Mouse (Mus musculus) kidney, postnatal 0 days (tissue): Measurements from ENCODE around the gene Ikzf3. TPM values are rescaled to one million over a fixed set of nuclear protein-coding genes. Genes with fewer than 3 reads are reported as not detected.

Source experiments
- ATAC-seq: fragments of 200-750 bp; cut with Nextera tagmentation; replicated peaks from 2 replicates; pipeline ENCODE4 v1.8.0; 2017; ENCODE audit warnings: low read depth, moderate number of reproducible peaks, moderate TSS enrichment, moderate library complexity; ENCODE audit not compliant: low FRiP score
- DNase-seq: peaks from one replicate; pipeline ENCODE4 v3.0.0-alpha.2; 2016; ENCODE audit warnings: low spot score
- H3K27ac ChIP-seq: fragments of 300-500 bp; sonication (generic); 2 replicates; pipeline ENCODE4 v1.5.1; 2014; ENCODE audit warnings: mild to moderate bottlenecking
- H3K27me3 ChIP-seq: fragments of 300-500 bp; sonication (generic); 2 replicates; pipeline ENCODE4 v1.6.1; 2014; ENCODE audit warnings: low read length, mixed read lengths; ENCODE audit not compliant: insufficient read depth
- H3K36me3 ChIP-seq: fragments of 300-500 bp; sonication (generic); 2 replicates; pipeline ENCODE4 v1.6.1; 2014; ENCODE audit warnings: low read length, mixed read lengths; ENCODE audit not compliant: insufficient read depth
- H3K4me1 ChIP-seq: fragments of 300-500 bp; sonication (generic); replicated peaks from 2 replicates; pipeline ENCODE4 v1.6.1; 2014; ENCODE audit warnings: antibody characterized with exemption, low read length, mixed read lengths; ENCODE audit not compliant: insufficient read depth
- H3K4me2 ChIP-seq: fragments of 300-500 bp; sonication (generic); 2 replicates; pipeline ENCODE4 v1.6.1; 2014; ENCODE audit warnings: mild to moderate bottlenecking, low read length, moderate library complexity, mixed read lengths
- H3K4me3 ChIP-seq: fragments of 300-500 bp; sonication (generic); replicated peaks from 2 replicates; pipeline ENCODE4 v1.5.1; 2014; ENCODE audit warnings: low read depth, low read length
- H3K9ac ChIP-seq: fragments of 300-500 bp; sonication (generic); 2 replicates; pipeline ENCODE4 v1.6.1; 2014; ENCODE audit warnings: low read depth, low read length
- H3K9me3 ChIP-seq: fragments of 300-500 bp; sonication (generic); replicated peaks from 2 replicates; pipeline ENCODE4 v1.6.1; 2016; ENCODE audit warnings: low read length, inconsistent platforms, mixed read lengths
- CTCF ChIP-seq: IDR thresholded peaks from 2 replicates; pipeline ENCODE4 v1.5.1; 2016; ENCODE audit warnings: antibody characterized with exemption, low read depth, mild to moderate bottlenecking, moderate library complexity
- WGBS: fragments of 180-500 bp; shearing (Covaris S2); extraction: QIAGEN DNeasy Blood & Tissue Kit; methylation state at CpG from one replicate; pipeline ENCODE4 v1.1.7; 2014; 5-methylcytosine and 5-hydroxymethylcytosine counted together
- polyA plus RNA-seq: library from polyadenylated mRNA; unstranded; fragments of >200 nt; fragmentation: Nextera tagmentation; extraction: Ambion mirVana; gene quantifications from 2 replicates; pipeline ENCODE4 v1.2.1, GENCODE M21; 2015

Gene Ikzf3
- polyA plus RNA-seq, 1 experiment from 2014 or later: 0.29 TPM

DNA sequence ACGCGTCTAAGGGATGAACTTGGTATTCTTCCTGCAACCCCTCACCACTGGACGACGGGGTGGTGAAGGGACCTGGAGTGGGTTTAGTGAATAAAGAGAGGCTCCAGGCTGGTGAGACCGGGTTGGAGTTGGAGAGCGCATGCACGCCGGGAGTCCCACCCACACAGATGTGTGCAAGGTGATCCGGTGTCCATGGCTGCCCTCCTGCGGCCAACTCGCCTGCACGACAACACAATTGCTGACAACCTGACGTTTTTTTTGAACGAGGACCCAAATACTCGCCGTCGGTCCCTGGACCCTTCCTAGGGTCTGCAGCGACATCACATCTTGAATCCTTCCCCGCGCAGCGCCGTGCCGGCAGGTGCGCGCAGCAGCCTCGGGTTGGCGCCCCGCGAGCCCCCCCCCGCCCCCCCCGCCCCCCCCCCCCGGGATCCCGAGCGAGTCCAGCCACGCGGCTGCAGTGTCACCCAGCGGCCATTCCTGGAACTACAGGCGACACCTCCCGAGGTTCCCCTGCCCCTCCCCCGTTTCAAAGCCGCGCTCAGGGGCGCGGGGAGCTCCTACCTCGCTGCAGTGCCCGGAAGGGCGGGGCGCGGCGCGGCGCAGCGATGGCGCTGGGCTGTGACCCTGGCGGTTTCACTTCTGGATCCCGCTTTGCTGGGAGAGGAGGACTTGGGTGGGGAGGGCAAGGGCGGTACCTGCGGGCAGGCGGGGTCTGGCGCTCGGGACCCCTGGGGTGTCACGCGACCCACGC is 88.3 kb downstream of the Ikzf3 start:
- Histone ChIP-seq H3K4me2 (peak overlapping the region; percentile 82), H3K9ac (peak overlapping the region; percentile 50; the same call in 1 of the 2 replicates), H3K4me1 (no peaks in the 10 kb centered on the region), H3K27ac (0 out of 2 replicates have a peak overlapping the region, but pooled peaks have one; percentile 36), H3K27me3 (no peaks in the 10 kb centered on the region; the same call in 1 of the 2 replicates), H3K36me3 (peaks cover 6% of the 10 kb centered on the region; the same call in 1 of the 2 replicates), H3K4me3 (peak overlapping the region; percentile 52), H3K9me3 (no peaks in the 10 kb centered on the region)
- DNase-seq (peak; percentile 86), ATAC-seq (peak; percentile 77)
- peak; percentile 66 for TF ChIP-seq CTCF
- whole genome bisulfite sequencing: under 1% methylated on average over 48 of the region's 64 CpGs

DNA sequence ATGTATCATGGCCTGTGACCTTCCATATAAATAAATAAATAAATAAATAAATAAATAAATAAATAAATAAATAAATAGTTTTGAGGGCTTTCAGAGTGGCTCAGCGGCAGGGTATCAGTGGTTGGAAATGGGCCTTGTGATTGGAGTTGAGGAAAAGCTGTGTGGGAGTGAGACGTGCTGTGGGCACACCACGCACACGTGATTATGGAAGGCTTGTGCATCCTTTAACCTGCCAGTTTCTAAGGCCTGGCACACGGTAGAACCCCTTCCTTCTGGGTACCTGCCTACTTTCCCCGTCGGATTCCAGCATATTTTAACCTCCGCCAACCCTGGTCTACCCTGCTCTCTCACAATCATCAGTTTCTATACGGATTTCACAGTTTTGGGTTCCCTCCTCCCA is 88.9 kb downstream of the Ikzf3 start:
- Histone ChIP-seq H3K27ac (0 out of 2 replicates have a peak overlapping the region, but pooled peaks have one; percentile 36), H3K4me3 (peak overlapping the region; percentile 52), H3K4me1 (no peaks in the 10 kb centered on the region), H3K9me3 (no peaks in the 10 kb centered on the region), H3K9ac (0 out of 2 replicates have a peak overlapping the region, but pooled peaks have one; percentile 50), H3K4me2 (peak overlapping the region; percentile 82), H3K27me3 (no peaks in the 10 kb centered on the region; the same call in 1 of the 2 replicates), H3K36me3 (peaks cover 6% of the 10 kb centered on the region; the same call in 1 of the 2 replicates)
- ATAC-seq (no peak; the same call in none of the 2 replicates), DNase-seq (no peak)
- WGBS: 22% methylated on average over 9 of the region's 9 CpGs
- TF ChIP-seq CTCF: no peak

DNA sequence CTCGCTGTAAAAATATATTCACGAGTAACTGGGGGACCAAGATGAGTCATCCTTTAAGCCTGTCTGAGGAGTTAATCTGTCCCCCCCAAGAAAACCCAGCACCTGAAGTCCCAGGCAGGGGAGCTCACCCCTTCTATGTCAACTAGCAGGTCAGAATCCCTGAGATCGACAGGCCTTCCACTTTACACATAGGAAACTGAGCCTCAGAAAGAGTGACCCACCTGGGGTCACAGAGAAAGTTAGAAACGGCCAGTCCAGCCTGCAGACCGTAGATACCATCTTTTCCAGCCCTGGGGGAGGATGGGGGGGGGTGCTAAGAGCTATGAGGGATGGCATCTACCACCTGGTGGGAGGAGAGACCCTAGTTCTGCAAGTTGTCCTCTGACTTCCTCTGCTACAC is 89.3 kb downstream of the Ikzf3 start:
- H3K9ac ChIP-seq: no peak overlapping the region
- no peak overlapping the region for H3K27ac ChIP-seq
- no peak overlapping the region for H3K4me2 ChIP-seq
- no peak for TF ChIP-seq CTCF
- no peak for DNase-seq
- H3K4me3 ChIP-seq: no peak overlapping the region
- peaks cover 6% of the 10 kb centered on the region; the same call in 1 of the 2 replicates for H3K36me3 ChIP-seq
- ATAC-seq: peak; percentile 6; the same call in 1 of the 2 replicates
- 59% methylated on average over 5 of the region's 5 CpGs for WGBS
- H3K9me3 ChIP-seq: no peaks in the 10 kb centered on the region
- no peaks in the 10 kb centered on the region; the same call in 1 of the 2 replicates for H3K27me3 ChIP-seq
- no peaks in the 10 kb centered on the region for H3K4me1 ChIP-seq

DNA sequence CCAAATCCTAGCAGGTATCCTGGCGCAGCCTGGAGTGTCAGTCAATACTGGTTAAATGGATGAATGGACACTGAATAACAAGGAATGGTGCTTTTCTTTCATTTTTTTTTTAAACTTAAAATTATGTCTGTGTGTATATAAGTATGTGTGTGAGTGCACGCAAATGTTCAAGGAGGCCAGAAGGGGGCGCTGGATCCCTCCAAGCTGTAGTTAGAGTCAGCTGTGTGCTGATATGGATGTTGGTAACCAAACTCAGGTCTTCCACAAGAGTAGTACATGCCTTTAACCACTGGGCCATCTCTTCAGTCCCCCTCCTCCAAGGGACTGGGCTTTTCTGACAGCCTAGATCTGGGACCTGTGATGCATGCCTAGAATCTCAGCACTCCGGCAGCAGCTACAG is 90.3 kb downstream of the Ikzf3 start:
- no peak overlapping the region for H3K9ac ChIP-seq
- H3K9me3 ChIP-seq: no peaks in the 10 kb centered on the region
- no peak overlapping the region for H3K4me2 ChIP-seq
- H3K27me3 ChIP-seq: no peaks in the 10 kb centered on the region; the same call in 1 of the 2 replicates
- WGBS: 87% methylated on average over 4 of the region's 4 CpGs
- TF ChIP-seq CTCF: peak; percentile 53
- H3K4me3 ChIP-seq: no peak overlapping the region
- ATAC-seq (no peak), DNase-seq (no peak)
- H3K36me3 ChIP-seq: peaks cover 12% of the 10 kb centered on the region; the same call in 1 of the 2 replicates
- H3K27ac ChIP-seq: no peak overlapping the region
- H3K4me1 ChIP-seq: no peaks in the 10 kb centered on the region

DNA sequence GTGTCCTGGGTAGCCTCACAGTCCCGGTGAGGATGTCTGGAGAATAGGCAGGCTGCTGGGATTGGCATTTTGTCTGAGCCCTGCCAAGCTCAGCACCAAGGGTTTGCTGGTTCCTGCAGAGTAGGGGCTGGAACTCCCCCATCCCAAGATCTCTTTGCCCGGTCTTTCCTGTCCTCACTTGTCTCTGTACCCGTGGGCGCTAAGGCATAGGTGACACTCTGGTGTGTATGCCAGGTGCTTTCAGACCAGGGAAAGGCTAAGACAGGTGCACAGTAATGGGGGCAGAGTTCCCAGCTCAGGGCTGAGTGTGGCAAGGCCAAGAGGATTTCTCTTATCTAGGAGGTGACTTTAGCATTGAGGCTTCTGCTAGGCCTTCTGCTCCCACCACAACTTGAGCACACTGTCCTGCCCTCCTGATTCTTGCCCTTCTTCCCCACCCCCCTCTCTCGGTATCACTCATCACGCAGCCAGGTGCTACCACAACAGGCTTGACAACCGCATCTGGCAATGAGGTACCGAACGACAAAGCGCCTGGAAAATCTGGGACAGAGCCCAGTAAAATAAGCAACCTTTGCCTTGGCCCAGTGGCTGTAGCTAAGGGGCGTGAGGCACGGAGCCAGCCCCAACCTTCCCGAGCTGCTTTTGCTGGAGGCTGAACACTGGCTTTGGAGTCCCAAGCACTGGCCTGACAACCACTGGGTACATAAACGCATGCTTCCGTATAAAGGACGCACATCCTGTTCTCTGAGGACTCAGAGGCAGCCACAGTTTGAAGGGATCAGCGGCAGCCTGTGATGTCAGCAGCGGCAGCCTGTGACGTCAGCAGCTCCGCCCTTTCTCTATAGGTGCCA is 95.7 kb downstream of the Ikzf3 start:
- H3K4me3 ChIP-seq: no peak overlapping the region; the same call in 1 of the 2 replicates
- H3K4me2 ChIP-seq: peak overlapping the region; percentile 54

DNA sequence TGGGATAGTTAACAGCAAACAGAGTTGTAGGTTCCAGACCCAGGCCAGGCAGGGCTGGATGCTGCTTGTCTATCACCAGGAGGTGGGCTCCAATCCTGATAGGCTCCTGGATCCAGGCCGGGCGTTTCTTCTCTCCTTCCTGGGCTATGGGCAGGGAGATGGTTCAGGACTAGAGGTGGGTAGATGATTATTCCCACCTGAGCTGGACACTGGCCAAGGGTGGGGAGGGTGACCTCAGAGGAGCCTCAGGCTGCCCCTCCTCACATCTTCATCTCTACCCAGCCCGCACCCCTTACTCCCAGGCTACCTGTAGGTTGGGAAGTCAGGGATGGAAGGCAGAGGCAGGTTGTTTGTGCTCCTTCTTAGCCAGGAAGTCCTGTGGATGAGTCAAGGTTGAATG is 96.4 kb downstream of the Ikzf3 start:
- H3K4me3 ChIP-seq: peak overlapping the region; percentile 34
- H3K4me2 ChIP-seq: peak overlapping the region; percentile 54
- no peaks in the 10 kb centered on the region for H3K27me3 ChIP-seq
- ATAC-seq (no peak), DNase-seq (no peak)
- no peaks in the 10 kb centered on the region for H3K9me3 ChIP-seq
- H3K4me1 ChIP-seq: peaks cover 6% of the 10 kb centered on the region; the same call in 1 of the 2 replicates
- 0 out of 2 replicates have a peak overlapping the region, but pooled peaks have one; percentile 42 for H3K27ac ChIP-seq
- H3K9ac ChIP-seq: no peak overlapping the region
- WGBS: 69% methylated on average over 3 of the region's 3 CpGs
- 0 out of 2 replicates have a peak, but pooled peaks cover 6% of the 10 kb centered on the region for H3K36me3 ChIP-seq
- no peak for TF ChIP-seq CTCF

More for the DNA sequence above, 95.7 kb downstream of the Ikzf3 start:
- Histone ChIP-seq H3K9me3 (no peaks in the 10 kb centered on the region), H3K27ac (no peak overlapping the region), H3K27me3 (no peaks in the 10 kb centered on the region), H3K4me1 (peaks cover 6% of the 10 kb centered on the region; the same call in 1 of the 2 replicates), H3K36me3 (peaks cover 12% of the 10 kb centered on the region; the same call in 1 of the 2 replicates), H3K9ac (no peak overlapping the region)
- 76% methylated on average over 20 of the region's 20 CpGs for WGBS
- ATAC-seq (no peak), DNase-seq (no peak)
- no peak for TF ChIP-seq CTCF
